Mouse (Mus musculus): Measurements from ENCODE around the gene Cdrt4. TPM values are rescaled to one million over a fixed set of nuclear protein-coding genes. Genes with fewer than 3 reads are reported as not detected.

The Cdrt4 gene
- 0.27 TPM in 1 of 2 replicates, not detected in the other for polyA plus RNA-seq (2012; rRNA removed)

- Histone ChIP-seq H3K4me1 (replicated peaks; ENCODE audit: control insufficient read depth, insufficient read depth, low read length) (no peaks in the 10 kb centered on the region), H3K27ac (ENCODE audit: control insufficient read depth, insufficient read depth, low read length) (no peak within 1 kb of the TSS), H3K36me3 (ENCODE audit: control insufficient read depth, insufficient read depth, low read length) (no peaks in the 10 kb centered on the region), H3K4me3 (ENCODE audit: control insufficient read depth, insufficient read depth, low read length) (no peak within 1 kb of the TSS), H3K27me3 (ENCODE audit: control insufficient read depth, insufficient read depth, low read length) (no peaks in the 10 kb centered on the region)
- TF ChIP-seq POLR2A (IDR thresholded peaks at IDR 0.05; ENCODE audit: control insufficient read depth, extremely low read depth, insufficient read depth, low read length, poor library complexity) (no peak), CTCF (IDR thresholded peaks at IDR 0.05; ENCODE audit: borderline replicate concordance, control insufficient read depth, extremely low read depth, insufficient read depth, low read length, poor library complexity) (no peak)
- WGBS: 81% methylated on average over 3 of the region's 3 CpGs
- DNase-seq: no peak
Measured at GRCm38 (mm10) chr11:62951012-62951411, at the start of gene Cdrt4. TSS of gene Cdrt4 (plus strand) at chr11:62951193.

- H3K27me3 ChIP-seq (ENCODE audit: control insufficient read depth, insufficient read depth, low read length): no peaks in the 10 kb centered on the region
- H3K36me3 ChIP-seq (ENCODE audit: control insufficient read depth, insufficient read depth, low read length): no peaks in the 10 kb centered on the region
- no peaks in the 10 kb centered on the region for H3K4me1 ChIP-seq (replicated peaks; ENCODE audit: control insufficient read depth, insufficient read depth, low read length)
- WGBS: 33% methylated on average over 12 of the region's 12 CpGs
- TF ChIP-seq CTCF (IDR thresholded peaks at IDR 0.05; ENCODE audit: borderline replicate concordance, control insufficient read depth, extremely low read depth, insufficient read depth, low read length, poor library complexity) (no peak), POLR2A (IDR thresholded peaks at IDR 0.05; ENCODE audit: control insufficient read depth, extremely low read depth, insufficient read depth, low read length, poor library complexity) (no peak)
- peak; percentile 53 for DNase-seq
- no peak overlapping the region for H3K27ac ChIP-seq (ENCODE audit: control insufficient read depth, insufficient read depth, low read length)
- H3K4me3 ChIP-seq (ENCODE audit: control insufficient read depth, insufficient read depth, low read length): no peak overlapping the region
Measured at GRCm38 (mm10) chr11:62901699-62902323, 49.2 kb upstream of the Cdrt4 start.

GRCm38 (mm10) chr11:62903871-62904495 lies 47.0 kb upstream of the Cdrt4 start:
- no peaks in the 10 kb centered on the region for H3K36me3 ChIP-seq (ENCODE audit: control insufficient read depth, insufficient read depth, low read length)
- DNase-seq: no peak
- H3K27me3 ChIP-seq (ENCODE audit: control insufficient read depth, insufficient read depth, low read length): no peaks in the 10 kb centered on the region
- TF ChIP-seq CTCF (IDR thresholded peaks at IDR 0.05; ENCODE audit: borderline replicate concordance, control insufficient read depth, extremely low read depth, insufficient read depth, low read length, poor library complexity) (no peak), POLR2A (IDR thresholded peaks at IDR 0.05; ENCODE audit: control insufficient read depth, extremely low read depth, insufficient read depth, low read length, poor library complexity) (no peak)
- no peak overlapping the region for H3K27ac ChIP-seq (ENCODE audit: control insufficient read depth, insufficient read depth, low read length)
- H3K4me3 ChIP-seq (ENCODE audit: control insufficient read depth, insufficient read depth, low read length): no peak overlapping the region
- H3K4me1 ChIP-seq (replicated peaks; ENCODE audit: control insufficient read depth, insufficient read depth, low read length): no peaks in the 10 kb centered on the region
- 76% methylated on average over 6 of the region's 6 CpGs for WGBS

DNA sequence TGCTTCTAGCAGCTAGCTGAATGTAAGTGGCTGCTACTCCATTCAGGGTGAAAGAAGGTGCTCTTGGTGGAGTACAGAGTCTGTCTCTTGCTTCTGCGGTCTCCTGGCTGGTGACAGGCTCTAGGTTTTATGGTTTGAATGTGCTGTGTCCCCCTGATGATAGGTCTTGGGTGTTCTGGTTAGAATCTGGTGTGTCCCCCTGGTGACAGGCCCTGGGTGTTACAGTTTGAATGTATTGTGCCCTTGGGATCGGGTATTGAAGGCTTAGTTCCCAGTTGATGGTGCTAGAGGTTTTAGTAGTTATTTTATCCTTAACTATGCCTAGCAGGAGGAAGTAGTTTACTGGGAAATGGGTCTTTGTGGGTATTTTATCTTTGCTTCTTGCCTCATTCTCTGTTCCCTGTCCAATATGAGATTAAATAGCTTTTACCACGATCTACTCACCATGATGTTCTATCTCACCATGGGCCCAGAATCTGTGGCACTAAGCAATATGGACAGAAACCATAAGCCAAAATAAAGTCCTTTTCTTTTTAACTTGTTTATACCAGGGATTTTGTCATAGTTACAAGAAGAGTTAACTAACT lies 41.2 kb upstream of the Cdrt4 start:
- WGBS: 67% methylated on average over 3 of the region's 3 CpGs
- no peaks in the 10 kb centered on the region for H3K27me3 ChIP-seq (ENCODE audit: control insufficient read depth, insufficient read depth, low read length)
- peak; percentile 32 for DNase-seq

GRCm38 (mm10) chr11:62911362-62911761 lies 39.6 kb upstream of the Cdrt4 start:
- H3K4me1 ChIP-seq (replicated peaks; ENCODE audit: control insufficient read depth, insufficient read depth, low read length): no peaks in the 10 kb centered on the region
- H3K4me3 ChIP-seq (ENCODE audit: control insufficient read depth, insufficient read depth, low read length): no peak overlapping the region
- no peaks in the 10 kb centered on the region for H3K36me3 ChIP-seq (ENCODE audit: control insufficient read depth, insufficient read depth, low read length)
- 76% methylated on average over 8 of the region's 8 CpGs for WGBS
- H3K27ac ChIP-seq (ENCODE audit: control insufficient read depth, insufficient read depth, low read length): no peak overlapping the region
- DNase-seq: no peak
- TF ChIP-seq CTCF (IDR thresholded peaks at IDR 0.05; ENCODE audit: borderline replicate concordance, control insufficient read depth, extremely low read depth, insufficient read depth, low read length, poor library complexity) (no peak), POLR2A (IDR thresholded peaks at IDR 0.05; ENCODE audit: control insufficient read depth, extremely low read depth, insufficient read depth, low read length, poor library complexity) (no peak)
- H3K27me3 ChIP-seq (ENCODE audit: control insufficient read depth, insufficient read depth, low read length): no peaks in the 10 kb centered on the region

More for the DNA sequence above, 41.2 kb upstream of the Cdrt4 start:
- Histone ChIP-seq H3K36me3 (ENCODE audit: control insufficient read depth, insufficient read depth, low read length) (no peaks in the 10 kb centered on the region), H3K4me3 (ENCODE audit: control insufficient read depth, insufficient read depth, low read length) (no peak overlapping the region), H3K4me1 (replicated peaks; ENCODE audit: control insufficient read depth, insufficient read depth, low read length) (no peaks in the 10 kb centered on the region), H3K27ac (ENCODE audit: control insufficient read depth, insufficient read depth, low read length) (no peak overlapping the region)
- TF ChIP-seq CTCF (IDR thresholded peaks at IDR 0.05; ENCODE audit: borderline replicate concordance, control insufficient read depth, extremely low read depth, insufficient read depth, low read length, poor library complexity): no peak
- TF ChIP-seq POLR2A (IDR thresholded peaks at IDR 0.05; ENCODE audit: control insufficient read depth, extremely low read depth, insufficient read depth, low read length, poor library complexity): no peak

- WGBS: 96% methylated on average over 2 of the region's 2 CpGs
- H3K4me3 ChIP-seq (ENCODE audit: control insufficient read depth, insufficient read depth, low read length): no peak overlapping the region
- no peak for TF ChIP-seq CTCF (IDR thresholded peaks at IDR 0.05; ENCODE audit: borderline replicate concordance, control insufficient read depth, extremely low read depth, insufficient read depth, low read length, poor library complexity)
- no peak for TF ChIP-seq POLR2A (IDR thresholded peaks at IDR 0.05; ENCODE audit: control insufficient read depth, extremely low read depth, insufficient read depth, low read length, poor library complexity)
Measured at GRCm38 (mm10) chr11:62913141-62913540, 37.9 kb upstream of the Cdrt4 start.

More at GRCm38 (mm10) chr11:62913141-62913540, 37.9 kb upstream of the Cdrt4 start:
- no peaks in the 10 kb centered on the region; the same call in 1 of the 2 replicates for H3K27me3 ChIP-seq (ENCODE audit: control insufficient read depth, insufficient read depth, low read length)
- no peaks in the 10 kb centered on the region for H3K4me1 ChIP-seq (replicated peaks; ENCODE audit: control insufficient read depth, insufficient read depth, low read length)
- H3K36me3 ChIP-seq (ENCODE audit: control insufficient read depth, insufficient read depth, low read length): no peaks in the 10 kb centered on the region
- no peak overlapping the region for H3K27ac ChIP-seq (ENCODE audit: control insufficient read depth, insufficient read depth, low read length)
- no peak for DNase-seq

Measured in thymus, adult 2 months (tissue).